ENCODE assay signal across 18 mouse cellular contexts in genomic region chr6:54900256-54900655, GRCm38 (mm10).
DNase-seq lines count a peak whose midpoint lies in the region; ATAC-seq and TF ChIP-seq lines count a peak whose summit lies in the region.
"Had no signal": no experiment of that assay in that cellular context is flagged by ENCODE, and none has a peak within 500 bp of the region (broad histone marks: within the 10 kb centered on the region; RNA-seq: fewer than 3 reads in every experiment).

No protein-coding gene starts in this region.

- H3K36me3 ChIP-seq in forebrain, embryonic 15.5 days, result no peaks in the 10 kb centered on the region
- H3K36me3 ChIP-seq in forebrain, embryonic 13.5 days (ENCODE audit: poor library complexity, severe bottlenecking), result no peaks in the 10 kb centered on the region
- no peaks in the 10 kb centered on the region for H3K36me3 ChIP-seq in forebrain, postnatal 0 days (ENCODE audit: insufficient read depth)
- no peaks in the 10 kb centered on the region for H3K36me3 ChIP-seq in forebrain, embryonic 11.5 days (ENCODE audit: control insufficient read depth, insufficient read depth, low read length)
- H3K36me3 ChIP-seq in hindbrain, embryonic 10.5 days, result no peaks in the 10 kb centered on the region
- H3K36me3 ChIP-seq: embryonic facial prominence, embryonic 10.5 days; embryonic facial prominence, embryonic 12.5 days had no signal

- no peak overlapping the region for H3K4me2 ChIP-seq in forebrain, embryonic 15.5 days (replicated peaks)
- H3K4me2 ChIP-seq in forebrain, embryonic 13.5 days, result no peak overlapping the region
- H3K4me2 ChIP-seq in forebrain, postnatal 0 days (ENCODE audit: low read depth), result no peak overlapping the region
- no peak overlapping the region for H3K4me2 ChIP-seq in forebrain, embryonic 11.5 days (ENCODE audit: low read depth, low read length, severe bottlenecking)
- H3K4me2 ChIP-seq: embryonic facial prominence, embryonic 12.5 days had no signal

- peaks cover 9% of the 10 kb centered on the region; the same call in 1 of the 2 replicates for H3K4me1 ChIP-seq in forebrain, embryonic 15.5 days
- H3K4me1 ChIP-seq in forebrain, embryonic 13.5 days, result no peaks in the 10 kb centered on the region
- H3K4me1 ChIP-seq in forebrain, postnatal 0 days (ENCODE audit: insufficient read depth), result no peaks in the 10 kb centered on the region; the same call in 1 of the 2 replicates
- no peaks in the 10 kb centered on the region for H3K4me1 ChIP-seq in forebrain, embryonic 11.5 days (replicated peaks; ENCODE audit: control insufficient read depth, insufficient read depth, low read length)
- H3K4me1 ChIP-seq in hindbrain, embryonic 10.5 days (replicated peaks), result no peaks in the 10 kb centered on the region
- H3K4me1 ChIP-seq: embryonic facial prominence, embryonic 10.5 days; embryonic facial prominence, embryonic 12.5 days had no signal

- TF ChIP-seq CTCF in forebrain, postnatal 0 days (IDR thresholded peaks at IDR 0.05; ENCODE audit: low read depth), result no peak
- TF ChIP-seq CTCF in brain, embryonic 14.5 days (IDR thresholded peaks at IDR 0.05; ENCODE audit: borderline replicate concordance, extremely low read depth, insufficient read depth, insufficient read length), result no peak

- peak overlapping the region; percentile 24; the same call in 1 of the 2 replicates for H3K27ac ChIP-seq in forebrain, embryonic 15.5 days (replicated peaks)
- H3K27ac ChIP-seq in forebrain, embryonic 13.5 days, result no peak overlapping the region
- no peak overlapping the region for H3K27ac ChIP-seq in forebrain, postnatal 0 days (ENCODE audit: low read depth, low read length)
- no peak overlapping the region for H3K27ac ChIP-seq in forebrain, embryonic 11.5 days (ENCODE audit: low read depth, low read length)
- H3K27ac ChIP-seq in hindbrain, embryonic 10.5 days, result no peak overlapping the region
- H3K27ac ChIP-seq: embryonic facial prominence, embryonic 10.5 days; embryonic facial prominence, embryonic 12.5 days had no signal

- no peak for DNase-seq in forebrain, postnatal 0 days
- DNase-seq in forebrain, embryonic 11.5 days (ENCODE audit: low spot score), result no peak
- peak; percentile 45 for DNase-seq in brain, embryonic 14.5 days (ENCODE audit: low read depth)
- DNase-seq in right cerebral cortex, postnatal 14 days, result no peak
- DNase-seq in hindbrain, embryonic 10.5 days (ENCODE audit: low spot score), result no peak
- DNase-seq: adrenal gland, adult 2 months; adrenal gland, postnatal 10 days; adrenal gland, postnatal 25 days; cerebellum, adult 11 months; cerebellum, adult 18-20 months; cerebellum, adult 8-10 months; cerebellum, adult 9-11 months; cerebellum, postnatal 14 days; cerebellum, postnatal 36 days had no signal

- no peaks in the 10 kb centered on the region for H3K27me3 ChIP-seq in forebrain, embryonic 15.5 days
- H3K27me3 ChIP-seq in forebrain, embryonic 13.5 days, result no peaks in the 10 kb centered on the region
- no peaks in the 10 kb centered on the region for H3K27me3 ChIP-seq in forebrain, postnatal 0 days (ENCODE audit: insufficient read depth, low read length)
- no peaks in the 10 kb centered on the region for H3K27me3 ChIP-seq in forebrain, embryonic 11.5 days (ENCODE audit: control insufficient read depth, insufficient read depth, low read length)
- H3K27me3 ChIP-seq in hindbrain, embryonic 10.5 days (ENCODE audit: insufficient read depth, poor library complexity, severe bottlenecking), result no peaks in the 10 kb centered on the region
- H3K27me3 ChIP-seq: embryonic facial prominence, embryonic 12.5 days had no signal

- no peak for ATAC-seq in forebrain, embryonic 15.5 days (replicated peaks)
- no peak; the same call in 1 of the 2 replicates for ATAC-seq in forebrain, embryonic 13.5 days
- ATAC-seq in forebrain, postnatal 0 days, result peak; percentile 71
- no peak for ATAC-seq in forebrain, embryonic 11.5 days (replicated peaks; ENCODE audit: low FRiP score)

- WGBS in forebrain, embryonic 15.5 days, result 62% methylated on average over 2 of the region's 2 CpGs
- WGBS in forebrain, embryonic 13.5 days, result 90% methylated on average over 2 of the region's 2 CpGs
- WGBS in forebrain, postnatal 0 days, result 61% methylated on average over 2 of the region's 2 CpGs
- 93% methylated on average over 2 of the region's 2 CpGs for WGBS in forebrain, embryonic 11.5 days
- 90% methylated on average over 2 of the region's 2 CpGs for WGBS in hindbrain, embryonic 10.5 days

- no peak overlapping the region for H3K9ac ChIP-seq in forebrain, embryonic 15.5 days (replicated peaks)
- H3K9ac ChIP-seq in forebrain, embryonic 13.5 days, result no peak overlapping the region
- H3K9ac ChIP-seq in forebrain, postnatal 0 days, result no peak overlapping the region
- H3K9ac ChIP-seq in forebrain, embryonic 11.5 days (ENCODE audit: low read length), result no peak overlapping the region
- H3K9ac ChIP-seq: embryonic facial prominence, embryonic 12.5 days had no signal

- H3K4me3 ChIP-seq in forebrain, embryonic 15.5 days, result no peak overlapping the region
- no peak overlapping the region for H3K4me3 ChIP-seq in forebrain, embryonic 13.5 days
- no peak overlapping the region for H3K4me3 ChIP-seq in forebrain, postnatal 0 days (ENCODE audit: low read depth, low read length)
- H3K4me3 ChIP-seq in forebrain, embryonic 11.5 days (ENCODE audit: low read depth, low read length), result no peak overlapping the region
- no peak overlapping the region for H3K4me3 ChIP-seq in hindbrain, embryonic 10.5 days
- H3K4me3 ChIP-seq: embryonic facial prominence, embryonic 10.5 days; embryonic facial prominence, embryonic 12.5 days had no signal

- H3K9me3 ChIP-seq in forebrain, embryonic 15.5 days, result no peaks in the 10 kb centered on the region
- H3K9me3 ChIP-seq in forebrain, embryonic 13.5 days (replicated peaks), result 0 out of 2 replicates have a peak, but pooled peaks cover 3% of the 10 kb centered on the region
- no peaks in the 10 kb centered on the region for H3K9me3 ChIP-seq in forebrain, postnatal 0 days (ENCODE audit: low read length)
- no peaks in the 10 kb centered on the region for H3K9me3 ChIP-seq in forebrain, embryonic 11.5 days (ENCODE audit: control insufficient read depth, low read length)
- no peaks in the 10 kb centered on the region for H3K9me3 ChIP-seq in hindbrain, embryonic 10.5 days
- H3K9me3 ChIP-seq: embryonic facial prominence, embryonic 10.5 days had no signal

- no peak for TF ChIP-seq POLR2A in brain, embryonic 14.5 days (IDR thresholded peaks at IDR 0.05; ENCODE audit: borderline replicate concordance, extremely low read depth, insufficient read depth, insufficient read length, poor library complexity, severe bottlenecking)
